Mouse (Mus musculus): ENCODE measurements around the gene 0610010F05Rik. TPM values are rescaled to one million over a fixed set of nuclear protein-coding genes. Genes with fewer than 3 reads are reported as not detected.

The 0610010F05Rik gene
- polyA plus RNA-seq, 1 experiment from 2014 or later: 12.4 TPM

DNA sequence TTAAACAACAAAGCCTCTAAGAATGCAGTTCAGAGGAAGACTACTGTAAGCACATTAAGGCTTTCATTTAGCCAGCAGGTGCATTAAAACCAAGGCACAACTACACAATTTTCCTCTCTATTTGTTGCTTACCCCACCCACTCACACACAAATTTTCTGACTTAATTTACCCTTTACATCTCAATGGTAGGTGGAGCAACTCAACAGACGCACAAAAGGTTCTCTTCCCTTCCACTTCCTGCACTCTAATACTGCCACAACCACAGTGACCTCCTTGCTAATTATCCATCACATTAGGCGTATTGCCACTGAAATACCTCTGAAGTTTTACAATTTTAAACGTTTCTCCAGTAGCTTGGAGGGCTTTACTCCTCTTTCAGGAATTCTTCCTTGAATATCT, 20.2 kb upstream of the 0610010F05Rik start:
- TF ChIP-seq CTCF (IDR thresholded peaks at IDR 0.05; ENCODE audit: low read depth): no peak
- H3K36me3 ChIP-seq (ENCODE audit: control insufficient read depth, insufficient read depth): peaks cover 29% of the 10 kb centered on the region
- no peak overlapping the region for H3K4me3 ChIP-seq (ENCODE audit: low read depth, low read length)
- no peaks in the 10 kb centered on the region for H3K4me1 ChIP-seq (replicated peaks; ENCODE audit: control insufficient read depth, insufficient read depth, low read length)
- no peaks in the 10 kb centered on the region for H3K27me3 ChIP-seq (replicated peaks; ENCODE audit: control insufficient read depth, insufficient read depth, low read length)
- H3K4me2 ChIP-seq (replicated peaks; ENCODE audit: low read depth): no peak overlapping the region
- no peak overlapping the region for H3K9ac ChIP-seq (ENCODE audit: low read depth, low read length)
- 75% methylated on average over 3 of the region's 3 CpGs for WGBS
- no peak for ATAC-seq
- no peak overlapping the region for H3K27ac ChIP-seq (ENCODE audit: low read depth, low read length)
- no peaks in the 10 kb centered on the region for H3K9me3 ChIP-seq (ENCODE audit: control insufficient read depth)

DNA sequence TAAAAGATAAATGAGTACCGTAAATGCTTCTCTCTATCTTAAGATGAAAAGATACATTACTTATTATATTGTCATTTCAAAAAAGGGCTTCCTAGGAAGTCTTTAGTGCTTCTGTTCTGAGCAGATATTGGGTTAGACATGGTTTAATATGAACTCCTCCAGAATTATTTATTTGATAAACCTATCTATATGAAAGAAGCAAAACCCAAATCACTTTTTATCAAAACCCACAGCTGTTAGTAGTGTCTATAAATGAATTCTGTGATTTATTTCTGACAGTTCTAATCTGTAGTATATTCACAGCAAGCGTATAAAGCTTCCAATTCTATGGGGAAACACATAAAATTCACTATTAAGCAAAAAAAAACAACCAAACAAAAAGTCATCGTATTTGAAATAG, 14.4 kb upstream of the 0610010F05Rik start:
- Histone ChIP-seq H3K4me3 (ENCODE audit: low read depth, low read length) (no peak overlapping the region), H3K4me1 (replicated peaks; ENCODE audit: control insufficient read depth, insufficient read depth, low read length) (no peaks in the 10 kb centered on the region), H3K27ac (ENCODE audit: low read depth, low read length) (no peak overlapping the region), H3K27me3 (replicated peaks; ENCODE audit: control insufficient read depth, insufficient read depth, low read length) (no peaks in the 10 kb centered on the region), H3K9ac (ENCODE audit: low read depth, low read length) (no peak overlapping the region), H3K9me3 (ENCODE audit: control insufficient read depth) (no peaks in the 10 kb centered on the region), H3K36me3 (ENCODE audit: control insufficient read depth, insufficient read depth) (peaks cover 37% of the 10 kb centered on the region), H3K4me2 (replicated peaks; ENCODE audit: low read depth) (no peak overlapping the region)
- no peak for TF ChIP-seq CTCF (IDR thresholded peaks at IDR 0.05; ENCODE audit: low read depth)
- no peak for ATAC-seq
- 93% methylated on average over 3 of the region's 3 CpGs for WGBS

DNA sequence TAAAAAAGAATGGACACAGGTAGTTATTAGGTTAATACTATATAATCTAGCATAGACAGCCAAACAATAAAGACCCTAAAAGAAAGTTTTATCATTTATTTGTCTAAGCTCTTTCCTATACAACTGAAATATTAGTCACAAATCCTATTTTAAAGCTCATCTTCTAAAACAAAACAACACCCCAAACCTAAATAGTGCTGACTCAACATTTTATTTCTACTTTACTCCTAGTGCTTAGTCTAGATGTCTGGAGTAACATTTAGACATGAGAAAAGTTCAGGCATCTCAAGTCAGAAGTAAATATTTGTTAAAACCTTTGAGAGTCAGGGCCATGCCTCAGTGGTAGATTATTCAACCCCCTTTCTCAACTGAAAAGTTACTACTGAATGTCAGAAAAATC, 14.0 kb upstream of the 0610010F05Rik start:
- Histone ChIP-seq H3K4me3 (ENCODE audit: low read depth, low read length) (no peak overlapping the region), H3K27me3 (replicated peaks; ENCODE audit: control insufficient read depth, insufficient read depth, low read length) (no peaks in the 10 kb centered on the region), H3K27ac (ENCODE audit: low read depth, low read length) (no peak overlapping the region), H3K4me2 (replicated peaks; ENCODE audit: low read depth) (no peak overlapping the region), H3K9ac (ENCODE audit: low read depth, low read length) (no peak overlapping the region), H3K9me3 (ENCODE audit: control insufficient read depth) (no peaks in the 10 kb centered on the region), H3K4me1 (replicated peaks; ENCODE audit: control insufficient read depth, insufficient read depth, low read length) (no peaks in the 10 kb centered on the region), H3K36me3 (ENCODE audit: control insufficient read depth, insufficient read depth) (peaks cover 37% of the 10 kb centered on the region)
- TF ChIP-seq CTCF (IDR thresholded peaks at IDR 0.05; ENCODE audit: low read depth): no peak
- no peak for ATAC-seq

DNA sequence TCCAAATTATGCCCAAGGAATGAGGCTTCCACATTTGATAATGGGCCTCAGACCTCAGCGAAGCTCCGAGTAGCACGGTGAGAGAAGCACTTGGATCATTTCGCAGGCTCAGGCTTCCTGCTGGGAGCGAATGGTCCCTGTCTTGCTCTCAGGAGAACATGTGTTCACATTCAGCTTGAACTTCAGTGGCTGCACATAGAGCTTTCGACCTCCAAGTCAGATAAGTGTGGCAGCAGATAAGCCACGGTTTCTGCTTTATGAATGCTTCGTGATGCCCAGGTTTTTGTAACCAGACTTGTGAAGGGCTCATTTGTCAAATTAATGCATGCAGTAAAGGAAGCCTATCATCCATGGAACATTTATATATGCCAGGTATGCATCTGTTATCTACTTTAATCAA, 1.1 kb upstream of the 0610010F05Rik start:
- Histone ChIP-seq H3K27me3 (replicated peaks; ENCODE audit: control insufficient read depth, insufficient read depth, low read length) (no peaks in the 10 kb centered on the region), H3K36me3 (ENCODE audit: control insufficient read depth, insufficient read depth) (no peaks in the 10 kb centered on the region), H3K4me3 (ENCODE audit: low read depth, low read length) (no peak overlapping the region), H3K4me2 (replicated peaks; ENCODE audit: low read depth) (no peak overlapping the region), H3K9me3 (ENCODE audit: control insufficient read depth) (no peaks in the 10 kb centered on the region), H3K27ac (ENCODE audit: low read depth, low read length) (no peak overlapping the region), H3K9ac (ENCODE audit: low read depth, low read length) (no peak overlapping the region), H3K4me1 (replicated peaks; ENCODE audit: control insufficient read depth, insufficient read depth, low read length) (no peaks in the 10 kb centered on the region)
- WGBS: 61% methylated on average over 8 of the region's 8 CpGs
- no peak for TF ChIP-seq CTCF (IDR thresholded peaks at IDR 0.05; ENCODE audit: low read depth)
- no peak for ATAC-seq

DNA sequence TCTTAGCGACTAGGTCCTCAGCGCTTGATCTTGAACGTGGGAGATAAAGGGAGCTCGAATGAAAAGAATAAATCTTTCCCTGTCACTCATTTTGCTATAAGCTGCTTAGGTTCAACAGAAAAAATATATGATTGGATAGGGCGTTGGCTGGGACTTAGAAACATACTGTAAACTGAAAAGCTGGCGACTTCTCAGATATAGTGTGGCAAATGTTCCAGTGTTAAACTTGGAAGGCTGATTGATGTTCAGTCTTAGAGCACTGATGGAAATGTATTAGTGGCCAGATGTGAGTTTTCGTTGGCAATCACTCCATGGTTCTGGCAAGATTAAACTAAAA, 408 bp upstream of the 0610010F05Rik start:
- WGBS: 4% methylated on average over 7 of the region's 7 CpGs
- TF ChIP-seq CTCF (IDR thresholded peaks at IDR 0.05; ENCODE audit: low read depth): no peak
- H3K4me3 ChIP-seq (ENCODE audit: low read depth, low read length): peak overlapping the region; percentile 90
- peak overlapping the region; percentile 95 for H3K4me2 ChIP-seq (replicated peaks; ENCODE audit: low read depth)
- H3K4me1 ChIP-seq (replicated peaks; ENCODE audit: control insufficient read depth, insufficient read depth, low read length): no peaks in the 10 kb centered on the region
- no peaks in the 10 kb centered on the region for H3K27me3 ChIP-seq (replicated peaks; ENCODE audit: control insufficient read depth, insufficient read depth, low read length)
- 0 out of 2 replicates have a peak overlapping the region, but pooled peaks have one; percentile 89 for H3K9ac ChIP-seq (ENCODE audit: low read depth, low read length)
- ATAC-seq: no peak
- H3K9me3 ChIP-seq (ENCODE audit: control insufficient read depth): no peaks in the 10 kb centered on the region
- no peak overlapping the region for H3K27ac ChIP-seq (ENCODE audit: low read depth, low read length)
- H3K36me3 ChIP-seq (ENCODE audit: control insufficient read depth, insufficient read depth): no peaks in the 10 kb centered on the region

DNA sequence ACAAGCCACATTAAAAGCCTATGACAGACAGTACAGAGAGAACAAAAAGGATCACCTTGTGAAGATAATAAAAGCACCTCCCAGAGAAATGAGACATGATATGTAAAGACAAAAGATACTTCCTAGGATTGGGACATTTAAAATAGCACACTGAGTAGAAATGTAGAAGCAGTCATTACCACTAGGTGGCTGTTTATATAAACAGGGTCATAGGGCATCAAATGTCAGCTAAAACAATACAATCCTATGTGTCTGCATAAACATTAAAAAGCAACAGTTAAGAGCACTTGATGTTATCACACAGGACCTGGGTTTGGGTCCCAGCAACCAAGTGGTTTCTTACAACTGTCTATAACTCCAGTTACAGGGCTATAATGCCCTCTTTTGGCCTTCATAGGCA, 2.8 kb downstream of the 0610010F05Rik start:
- no peak overlapping the region for H3K4me3 ChIP-seq (ENCODE audit: low read depth, low read length)
- no peaks in the 10 kb centered on the region for H3K4me1 ChIP-seq (replicated peaks; ENCODE audit: control insufficient read depth, insufficient read depth, low read length)
- no peak overlapping the region for H3K9ac ChIP-seq (ENCODE audit: low read depth, low read length)
- no peaks in the 10 kb centered on the region for H3K9me3 ChIP-seq (ENCODE audit: control insufficient read depth)
- H3K27ac ChIP-seq (ENCODE audit: low read depth, low read length): no peak overlapping the region
- H3K36me3 ChIP-seq (ENCODE audit: control insufficient read depth, insufficient read depth): no peaks in the 10 kb centered on the region
- H3K4me2 ChIP-seq (replicated peaks; ENCODE audit: low read depth): no peak overlapping the region
- ATAC-seq: no peak
- TF ChIP-seq CTCF (IDR thresholded peaks at IDR 0.05; ENCODE audit: low read depth): peak; percentile 43
- no peaks in the 10 kb centered on the region for H3K27me3 ChIP-seq (replicated peaks; ENCODE audit: control insufficient read depth, insufficient read depth, low read length)

DNA sequence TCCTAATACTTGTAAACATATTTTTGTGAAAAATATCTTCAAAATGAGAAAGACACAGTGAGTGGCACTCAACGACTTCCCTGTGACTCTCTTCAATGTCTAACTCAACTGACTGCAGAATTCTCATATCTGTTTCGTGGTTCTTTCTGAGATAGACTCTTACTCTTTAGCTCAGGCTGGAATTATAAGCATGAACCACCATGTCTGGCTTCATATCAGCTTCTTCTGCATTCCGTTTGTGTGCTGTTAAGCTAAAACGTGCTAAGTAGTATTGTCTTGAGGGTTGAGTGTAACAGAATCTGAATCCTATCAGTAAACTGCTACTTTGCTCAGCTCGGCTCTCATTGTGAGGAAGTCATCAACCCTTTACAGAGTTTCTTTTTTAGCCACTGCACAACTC, 14.4 kb downstream of the 0610010F05Rik start:
- no peak for ATAC-seq
- Histone ChIP-seq H3K4me2 (replicated peaks; ENCODE audit: low read depth) (no peak overlapping the region), H3K9ac (ENCODE audit: low read depth, low read length) (no peak overlapping the region), H3K9me3 (ENCODE audit: control insufficient read depth) (no peaks in the 10 kb centered on the region), H3K27ac (ENCODE audit: low read depth, low read length) (no peak overlapping the region), H3K27me3 (replicated peaks; ENCODE audit: control insufficient read depth, insufficient read depth, low read length) (no peaks in the 10 kb centered on the region), H3K4me3 (ENCODE audit: low read depth, low read length) (no peak overlapping the region), H3K36me3 (ENCODE audit: control insufficient read depth, insufficient read depth) (peaks cover 4% of the 10 kb centered on the region; the same call in 1 of the 2 replicates), H3K4me1 (replicated peaks; ENCODE audit: control insufficient read depth, insufficient read depth, low read length) (no peaks in the 10 kb centered on the region)
- WGBS: 86% methylated on average over 5 of the region's 5 CpGs
- TF ChIP-seq CTCF (IDR thresholded peaks at IDR 0.05; ENCODE audit: low read depth): no peak

All from intestine, postnatal 0 days (tissue).